Mouse (Mus musculus) left cerebral cortex, adult 9 months (tissue): Measurements from ENCODE around the gene Auts2.
A peak's percentile ranks its signal among the peaks of the same experiment; 100 is the strongest.

Source experiments
- DNase-seq, 2 experiments: peaks; one replicate each; pipeline ENCODE4 v3.0.0; 2022; ENCODE audit warnings: low spot score in 2 of 2

The Auts2 gene

GRCm38 (mm10) chr5:131843766-131844518, 699.2 kb downstream of the Auts2 start:
- DNase-seq, result peak; percentile 25 to 27

GRCm38 (mm10) chr5:131839657-131840315, 703.4 kb downstream of the Auts2 start:
- DNase-seq, result no peak

- DNase-seq, result no peak
Measured at GRCm38 (mm10) chr5:131839023-131839422, 704.1 kb downstream of the Auts2 start.

- DNase-seq, result no peak
Measured at GRCm38 (mm10) chr5:131838064-131838463, 705.1 kb downstream of the Auts2 start.

- DNase-seq, result no peak
Measured at GRCm38 (mm10) chr5:131836014-131836735, 707.0 kb downstream of the Auts2 start.

- no peak for DNase-seq
Measured at GRCm38 (mm10) chr5:131832891-131833876, 710.0 kb downstream of the Auts2 start.

- DNase-seq, result no peak
Measured at GRCm38 (mm10) chr5:131830111-131830510, 713.0 kb downstream of the Auts2 start.

- DNase-seq, result no peak
Measured at GRCm38 (mm10) chr5:131829248-131829647, 713.9 kb downstream of the Auts2 start.

GRCm38 (mm10) chr5:131828607-131829006, 714.5 kb downstream of the Auts2 start:
- no peak for DNase-seq

- no peak for DNase-seq
Measured at GRCm38 (mm10) chr5:131826362-131827261, 716.5 kb downstream of the Auts2 start.

- DNase-seq, result peak; percentile 30 to 66
Measured at GRCm38 (mm10) chr5:131825421-131825820, 717.7 kb downstream of the Auts2 start.

- DNase-seq, result no peak
Measured at GRCm38 (mm10) chr5:131824197-131824991, 718.8 kb downstream of the Auts2 start.

- no peak for DNase-seq
Measured at GRCm38 (mm10) chr5:131821461-131821860, 721.7 kb downstream of the Auts2 start.

GRCm38 (mm10) chr5:131819251-131819691, 723.9 kb downstream of the Auts2 start:
- peak; percentile 61 to 88 for DNase-seq

GRCm38 (mm10) chr5:131815498-131815897, 727.6 kb downstream of the Auts2 start:
- no peak for DNase-seq

GRCm38 (mm10) chr5:131814503-131815003, 728.6 kb downstream of the Auts2 start:
- DNase-seq, result no peak

- no peak for DNase-seq
Measured at GRCm38 (mm10) chr5:131813952-131814502, 729.1 kb downstream of the Auts2 start.

- peak; percentile 57 to 77 for DNase-seq
Measured at GRCm38 (mm10) chr5:131813331-131813781, 729.8 kb downstream of the Auts2 start.
